Mouse (Mus musculus) embryonic facial prominence, embryonic 15.5 days (tissue): Measurements from ENCODE around the gene Olfr770. TPM values are rescaled to one million over a fixed set of nuclear protein-coding genes. Genes with fewer than 3 reads are reported as not detected.
"Not testable (repeated sequence)": the region's sequence is repeated elsewhere in the genome, so short reads cannot be mapped to it uniquely, and the experiment has no call there.

Source experiments
- ATAC-seq: fragments of 200-750 bp; cut with Nextera tagmentation; 2 replicates; pipeline ENCODE4 v1.8.0; 2017; ENCODE audit warnings: low read depth, moderate TSS enrichment; ENCODE audit not compliant: insufficient number of reproducible peaks, low FRiP score, low TSS enrichment
- H3K27ac ChIP-seq: fragments of 300-500 bp; sonication (generic); replicated peaks from 2 replicates; pipeline ENCODE4 v1.5.1; 2015; ENCODE audit warnings: mild to moderate bottlenecking, inconsistent platforms
- H3K27me3 ChIP-seq: fragments of 300-500 bp; sonication (generic); 2 replicates; pipeline ENCODE4 v1.6.1; 2015; ENCODE audit warnings: inconsistent platforms
- H3K36me3 ChIP-seq: fragments of 300-500 bp; sonication (generic); 2 replicates; pipeline ENCODE4 v1.6.1; 2015; ENCODE audit warnings: mild to moderate bottlenecking, inconsistent platforms
- H3K4me1 ChIP-seq: fragments of 300-500 bp; sonication (generic); 2 replicates; pipeline ENCODE4 v1.6.1; 2015; ENCODE audit warnings: inconsistent platforms
- H3K4me2 ChIP-seq: fragments of 300-500 bp; sonication (generic); replicated peaks from 2 replicates; pipeline ENCODE4 v1.6.1; 2015; ENCODE audit warnings: mild to moderate bottlenecking, inconsistent platforms
- H3K4me3 ChIP-seq: fragments of 300-500 bp; sonication (generic); replicated peaks from 2 replicates; pipeline ENCODE4 v1.5.1; 2015; ENCODE audit warnings: mild to moderate bottlenecking, inconsistent platforms
- H3K9ac ChIP-seq: fragments of 300-500 bp; sonication (generic); 2 replicates; pipeline ENCODE4 v1.6.1; 2015; ENCODE audit warnings: inconsistent platforms
- H3K9me3 ChIP-seq: fragments of 300-500 bp; sonication (generic); replicated peaks from 2 replicates; pipeline ENCODE4 v1.6.1; 2016; ENCODE audit warnings: inconsistent platforms
- WGBS: fragments of 180-500 bp; shearing (Covaris S2); methylation state at CpG from one replicate; pipeline ENCODE4 v1.1.7; 2015; 5-methylcytosine and 5-hydroxymethylcytosine counted together
- polyA plus RNA-seq: library from polyadenylated mRNA; unstranded; fragments of >200 nt; fragmentation: Nextera tagmentation; extraction: Ambion mirVana; gene quantifications from 2 replicates; pipeline ENCODE4 v1.2.1, GENCODE M21; 2015

Olfr770 gene
- not detected in 2 replicates for polyA plus RNA-seq

GRCm38 (mm10) chr10:129138898-129139297, at the start of gene Olfr770:
Olfr770 (minus strand) TSS chr10:129138998.
- Histone ChIP-seq H3K4me1 (no peaks in the 10 kb centered on the region), H3K4me3 (no peak within 1 kb of the TSS), H3K27me3 (no peaks in the 10 kb centered on the region), H3K36me3 (no peaks in the 10 kb centered on the region), H3K9me3 (no peaks in the 10 kb centered on the region), H3K27ac (no peak within 1 kb of the TSS), H3K9ac (no peak within 1 kb of the TSS), H3K4me2 (no peak within 1 kb of the TSS)
- WGBS, result 78% methylated on average over 2 of the region's 2 CpGs
- no peak for ATAC-seq

- H3K36me3 ChIP-seq, H3K27ac ChIP-seq, H3K9ac ChIP-seq, H3K4me2 ChIP-seq, H3K4me3 ChIP-seq, H3K4me1 ChIP-seq, H3K27me3 ChIP-seq, ATAC-seq, H3K9me3 ChIP-seq: not testable (repeated sequence)
Measured at GRCm38 (mm10) chr10:129187319-129187718, 48.5 kb upstream of the Olfr770 start, which contains the start of gene Olfr773. Olfr773 (minus strand) TSS chr10:129187419.

- not testable (repeated sequence) for H3K27me3 ChIP-seq, H3K4me3 ChIP-seq, H3K27ac ChIP-seq, H3K4me1 ChIP-seq, H3K9me3 ChIP-seq, ATAC-seq, H3K36me3 ChIP-seq, H3K4me2 ChIP-seq, H3K9ac ChIP-seq
- WGBS, result 89% methylated on average over 4 of the region's 4 CpGs
Measured at GRCm38 (mm10) chr10:129177821-129178220, 39.0 kb upstream of the Olfr770 start, which contains the start of gene Olfr772. Olfr772 (minus strand) TSS chr10:129177921.

- Histone ChIP-seq H3K4me2 (no peak within 1 kb of the TSS), H3K9ac (no peak within 1 kb of the TSS), H3K4me3 (no peak within 1 kb of the TSS), H3K9me3 (no peaks in the 10 kb centered on the region), H3K4me1 (no peaks in the 10 kb centered on the region), H3K27ac (no peak within 1 kb of the TSS), H3K36me3 (no peaks in the 10 kb centered on the region), H3K27me3 (no peaks in the 10 kb centered on the region)
- no peak for ATAC-seq
- WGBS, result 75% methylated on average over 1 of the region's 1 CpGs
Measured at GRCm38 (mm10) chr10:129164651-129165050, 25.9 kb upstream of the Olfr770 start, which contains the start of gene Olfr771. Olfr771 (minus strand) TSS chr10:129164751.

DNA sequence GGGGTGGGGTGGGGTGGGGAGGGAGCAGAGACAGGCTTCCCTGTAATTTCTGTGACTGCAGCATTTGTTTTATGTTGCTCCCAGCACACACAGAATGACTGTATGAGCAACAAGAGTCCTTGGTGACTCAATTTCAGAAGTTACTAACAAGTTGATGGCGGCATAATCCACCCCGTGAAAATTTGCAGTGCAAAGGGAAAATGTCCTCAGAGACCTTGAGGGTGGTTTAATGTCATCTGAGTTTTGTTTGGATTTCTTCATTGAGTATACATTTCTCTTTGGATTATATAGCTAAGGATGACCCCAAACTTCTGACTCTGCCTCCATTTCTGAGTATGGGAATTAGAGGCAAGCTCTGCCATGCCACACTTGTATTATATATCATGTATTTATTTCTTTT, 21.0 kb downstream of the Olfr770 start, which contains the start of gene Olfr769:
TSS of gene Olfr769 (minus strand) at position 101 of the 400 bp plus-strand sequence.
- 79% methylated on average over 2 of the region's 2 CpGs for WGBS
- Histone ChIP-seq H3K4me3 (no peak within 1 kb of the TSS), H3K9me3 (no peaks in the 10 kb centered on the region), H3K4me2 (no peak within 1 kb of the TSS), H3K36me3 (no peaks in the 10 kb centered on the region), H3K27me3 (no peaks in the 10 kb centered on the region), H3K27ac (no peak within 1 kb of the TSS), H3K9ac (no peak within 1 kb of the TSS), H3K4me1 (no peaks in the 10 kb centered on the region)
- ATAC-seq, result no peak

DNA sequence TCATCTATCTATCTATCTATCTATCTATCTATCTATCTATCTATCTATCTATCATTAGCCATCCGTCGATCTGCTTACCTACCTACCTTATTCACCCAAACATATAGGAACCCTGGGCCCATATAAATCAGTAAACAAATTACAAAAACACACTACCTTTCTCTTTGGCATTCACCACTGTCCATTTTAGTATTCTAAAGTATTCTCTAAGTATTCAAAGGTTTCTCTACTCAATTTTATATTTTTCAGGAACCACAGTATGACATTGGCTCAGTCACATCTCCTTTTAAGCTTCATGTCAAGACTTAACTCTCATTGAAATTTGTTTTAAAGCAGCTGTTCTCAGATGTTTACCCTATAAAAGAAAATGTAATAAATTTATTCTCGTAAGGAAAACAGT, 23.7 kb downstream of the Olfr770 start:
- 92% methylated on average over 3 of the region's 3 CpGs for WGBS
- Histone ChIP-seq H3K4me1 (no peaks in the 10 kb centered on the region), H3K9me3 (no peaks in the 10 kb centered on the region), H3K27ac (no peak overlapping the region), H3K27me3 (no peaks in the 10 kb centered on the region), H3K4me2 (no peak overlapping the region), H3K36me3 (no peaks in the 10 kb centered on the region), H3K4me3 (no peak overlapping the region), H3K9ac (no peak overlapping the region)
- no peak for ATAC-seq

DNA sequence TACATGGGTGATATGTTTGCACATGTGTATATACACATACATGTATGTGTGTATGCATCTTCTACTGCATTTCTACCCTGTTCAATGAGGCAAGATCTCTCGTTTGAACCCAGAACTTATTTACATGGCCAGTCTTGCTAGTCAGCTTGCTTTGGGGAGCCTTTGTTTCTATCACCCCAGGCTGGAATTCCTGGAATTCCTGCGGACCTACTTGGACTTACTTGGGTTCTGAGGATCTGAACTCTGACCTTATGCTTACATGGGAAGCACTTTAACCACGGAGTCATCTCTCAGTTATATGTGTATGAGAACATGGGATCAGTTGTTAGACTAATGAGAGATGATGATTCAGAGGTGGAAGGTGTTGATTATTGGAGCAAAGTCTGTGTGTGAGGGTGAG, 37.6 kb downstream of the Olfr770 start:
- Histone ChIP-seq H3K9me3 (no peaks in the 10 kb centered on the region), H3K9ac (no peak overlapping the region), H3K4me2 (no peak overlapping the region), H3K4me3 (no peak overlapping the region), H3K27ac (no peak overlapping the region), H3K27me3 (no peaks in the 10 kb centered on the region), H3K4me1 (no peaks in the 10 kb centered on the region), H3K36me3 (no peaks in the 10 kb centered on the region)
- ATAC-seq, result no peak
- 22% methylated on average over 3 of the region's 3 CpGs for WGBS

GRCm38 (mm10) chr10:129099275-129099674, 39.5 kb downstream of the Olfr770 start, which contains the start of gene Olfr768:
Olfr768 (minus strand) TSS chr10:129099375.
- no peak within 1 kb of the TSS for H3K4me3 ChIP-seq
- 79% methylated on average over 1 of the region's 1 CpGs for WGBS
- H3K9ac ChIP-seq, result no peak within 1 kb of the TSS
- H3K36me3 ChIP-seq, result no peaks in the 10 kb centered on the region
- no peak within 1 kb of the TSS for H3K4me2 ChIP-seq
- no peak for ATAC-seq
- H3K27me3 ChIP-seq, result no peaks in the 10 kb centered on the region
- H3K27ac ChIP-seq, result no peak within 1 kb of the TSS
- H3K4me1 ChIP-seq, result no peaks in the 10 kb centered on the region
- H3K9me3 ChIP-seq, result no peaks in the 10 kb centered on the region

DNA sequence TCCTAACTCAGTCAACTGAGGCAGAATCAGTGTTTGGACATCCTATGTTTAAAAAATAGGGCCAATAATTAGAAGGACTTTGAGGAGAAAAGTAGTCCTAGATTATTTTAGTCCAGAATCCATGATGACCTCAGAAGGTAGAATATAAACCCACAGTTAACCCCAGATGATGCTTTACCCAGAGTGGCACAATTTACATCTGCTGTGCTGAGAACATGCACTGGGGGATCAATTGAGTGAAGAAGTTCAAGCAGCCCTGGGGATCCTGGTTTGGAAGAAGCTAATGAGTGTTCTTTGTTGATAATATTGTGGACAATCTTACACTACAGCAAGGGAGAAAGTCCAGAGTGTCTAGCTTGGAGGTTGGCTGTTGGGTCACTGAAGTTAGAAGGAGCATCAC, 56.0 kb downstream of the Olfr770 start, which contains the start of gene Olfr767:
TSS of gene Olfr767 (minus strand) at position 101 of the 400 bp plus-strand sequence.
- not testable (repeated sequence) for H3K36me3 ChIP-seq, ATAC-seq, H3K4me1 ChIP-seq, H3K4me2 ChIP-seq, H3K27me3 ChIP-seq, H3K9me3 ChIP-seq, H3K9ac ChIP-seq, H3K4me3 ChIP-seq, H3K27ac ChIP-seq

Other genes starting within 250 kb of the Olfr770 start
- 6.1 TPM in 2 replicates for gene Gdf11, start 247.3 kb downstream of the Olfr770 start, polyA plus RNA-seq
- 1,010 and 1,093 TPM in 2 replicates for gene Cd63, start 238.0 kb downstream of the Olfr770 start, polyA plus RNA-seq
- 19.6 and 21.3 TPM in 2 replicates for gene Rdh5, start 216.1 kb downstream of the Olfr770 start, polyA plus RNA-seq
- 224 and 226 TPM in 2 replicates for gene Bloc1s1, start 215.0 kb downstream of the Olfr770 start, polyA plus RNA-seq
- 14.3 and 16.5 TPM in 2 replicates for gene Itga7, start 205.2 kb downstream of the Olfr770 start, polyA plus RNA-seq
- gene Mettl7b, start 178.0 kb downstream of the Olfr770 start, polyA plus RNA-seq, result 0.26 and 0.31 TPM in 2 replicates
- gene Olfr9, start 149.6 kb downstream of the Olfr770 start, polyA plus RNA-seq, result 0.05 TPM in 1 of 2 replicates, not detected in the other
- gene Olfr763, start 128.2 kb downstream of the Olfr770 start, polyA plus RNA-seq, result not detected in 2 replicates
- not detected in 2 replicates for gene Olfr764-ps1, start 99.1 kb downstream of the Olfr770 start, polyA plus RNA-seq
- not detected in 2 replicates for gene Olfr765, start 89.0 kb downstream of the Olfr770 start, polyA plus RNA-seq
- gene Olfr766-ps1, start 70.0 kb downstream of the Olfr770 start, polyA plus RNA-seq, result 0.07 TPM in 1 of 2 replicates, not detected in the other
- gene Olfr767, start 56.1 kb downstream of the Olfr770 start, polyA plus RNA-seq, result not detected in 2 replicates
- gene Olfr768, start 39.6 kb downstream of the Olfr770 start, polyA plus RNA-seq, result 0.03 TPM in 1 of 2 replicates, not detected in the other
- not detected in 2 replicates for gene Olfr769, start 21.1 kb downstream of the Olfr770 start, polyA plus RNA-seq
- gene Olfr771, start 25.8 kb upstream of the Olfr770 start, polyA plus RNA-seq, result not detected in 2 replicates
- not detected in 2 replicates for gene Olfr772, start 38.9 kb upstream of the Olfr770 start, polyA plus RNA-seq
- not detected in 2 replicates for gene Olfr773, start 48.4 kb upstream of the Olfr770 start, polyA plus RNA-seq
- not detected in 2 replicates for gene Olfr774, start 97.2 kb upstream of the Olfr770 start, polyA plus RNA-seq
- gene Olfr775, start 109.4 kb upstream of the Olfr770 start, polyA plus RNA-seq, result not detected in 2 replicates
- not detected in 2 replicates for gene Olfr776, start 120.1 kb upstream of the Olfr770 start, polyA plus RNA-seq
- gene Olfr777, start 132.5 kb upstream of the Olfr770 start, polyA plus RNA-seq, result not detected in 2 replicates
- gene Olfr780, start 179.1 kb upstream of the Olfr770 start, polyA plus RNA-seq, result not detected in 2 replicates
- gene Olfr781, start 189.9 kb upstream of the Olfr770 start, polyA plus RNA-seq, result 0.17 TPM in 1 of 2 replicates, not detected in the other
- gene Olfr782, start 209.9 kb upstream of the Olfr770 start, polyA plus RNA-seq, result 0.19 TPM in 1 of 2 replicates, not detected in the other
- 0.07 TPM in 1 of 2 replicates, not detected in the other for gene Olfr784, start 245.1 kb upstream of the Olfr770 start, polyA plus RNA-seq